Mouse (Mus musculus) thymus, adult 2 months (tissue): Measurements from ENCODE around the gene Gm6526. TPM values are rescaled to one million over a fixed set of nuclear protein-coding genes. Genes with fewer than 3 reads are reported as not detected.
"Not testable (repeated sequence)": the region's sequence is repeated elsewhere in the genome, so short reads cannot be mapped to it uniquely, and the experiment has no call there.

Source experiments
- DNase-seq: peaks from one replicate; pipeline ENCODE4 v3.0.0; 2021
- H3K27ac ChIP-seq: fragments of 200-500 bp; 2 replicates; pipeline ENCODE4 v1.5.1; 2012; ENCODE audit warnings: low read length, control low read depth; ENCODE audit not compliant: control insufficient read depth, insufficient read depth
- H3K27me3 ChIP-seq: fragments of 200-500 bp; 2 replicates; pipeline ENCODE4 v1.6.1; 2012; ENCODE audit warnings: mild to moderate bottlenecking, low read length, moderate library complexity, mixed read lengths; ENCODE audit not compliant: control insufficient read depth, insufficient read depth
- H3K36me3 ChIP-seq: fragments of 200-500 bp; 2 replicates; pipeline ENCODE4 v1.6.1; 2012; ENCODE audit warnings: mild to moderate bottlenecking, low read length, moderate library complexity; ENCODE audit not compliant: control insufficient read depth, insufficient read depth
- H3K4me1 ChIP-seq: fragments of 200-500 bp; replicated peaks from 2 replicates; pipeline ENCODE4 v1.6.1; 2012; ENCODE audit warnings: low read length; ENCODE audit not compliant: control insufficient read depth, insufficient read depth
- H3K4me3 ChIP-seq: fragments of 200-500 bp; 2 replicates; pipeline ENCODE4 v1.5.1; 2012; ENCODE audit warnings: mild to moderate bottlenecking, low read length, control low read depth, moderate library complexity; ENCODE audit not compliant: control insufficient read depth, insufficient read depth
- CTCF ChIP-seq: fragments of 200-500 bp; IDR thresholded peaks from 2 replicates; pipeline ENCODE4 v1.5.1; 2012; ENCODE audit warnings: mild to moderate bottlenecking, control low read depth, low read length, moderate library complexity, borderline replicate concordance; ENCODE audit not compliant: control insufficient read depth, poor library complexity, insufficient read depth; ENCODE audit errors: extremely low read depth
- POLR2A ChIP-seq: fragments of 200-500 bp; IDR thresholded peaks from 2 replicates; pipeline ENCODE4 v1.6.1; 2012; ENCODE audit warnings: mild to moderate bottlenecking, low read length, control low read depth, moderate library complexity; ENCODE audit not compliant: control insufficient read depth, poor library complexity, insufficient read depth; ENCODE audit errors: extremely low read depth
- WGBS: fragments of 180-500 bp; shearing (Covaris S2); methylation state at CpG from one replicate; pipeline ENCODE4 v1.1.7; 2018; 5-methylcytosine and 5-hydroxymethylcytosine counted together
- polyA plus RNA-seq: library from polyadenylated mRNA; depleted of rRNA; stranded (reverse); fragments of >200 nt; gene quantifications from 2 replicates; pipeline ENCODE4 v1.2.3, GENCODE M21; 2012; rRNA removed

Gene Gm6526
- not detected in 2 replicates for polyA plus RNA-seq

- 90% methylated on average over 4 of the region's 4 CpGs for WGBS
- H3K4me3 ChIP-seq, H3K36me3 ChIP-seq, DNase-seq, H3K27ac ChIP-seq, H3K4me1 ChIP-seq, H3K27me3 ChIP-seq: not testable (repeated sequence)
These were observed at the start of gene Gm6526 for GRCm38 (mm10) chr14:43747566-43747965. Gene Gm6526, plus strand, starts transcription at chr14:43747866.

- not testable (repeated sequence) for H3K36me3 ChIP-seq, H3K4me1 ChIP-seq, H3K4me3 ChIP-seq, H3K27ac ChIP-seq, DNase-seq, H3K27me3 ChIP-seq
- 100% methylated on average over 3 of the region's 3 CpGs for WGBS
These were observed 20.3 kb upstream of the Gm6526 start, which contains the start of gene Gm16506 for GRCm38 (mm10) chr14:43727385-43727784. Gene Gm16506, minus strand, starts transcription at chr14:43727485.

GRCm38 (mm10) chr14:43784645-43785044 lies 37.0 kb downstream of the Gm6526 start, which contains the start of gene Gm8180:
Gene Gm8180, minus strand, starts transcription at chr14:43784745.
- not testable (repeated sequence) for DNase-seq, H3K36me3 ChIP-seq, H3K4me1 ChIP-seq, H3K4me3 ChIP-seq, H3K27ac ChIP-seq, H3K27me3 ChIP-seq
- WGBS: 95% methylated on average over 3 of the region's 3 CpGs

- H3K36me3 ChIP-seq, H3K27ac ChIP-seq, DNase-seq, H3K4me3 ChIP-seq, H3K27me3 ChIP-seq, H3K4me1 ChIP-seq: not testable (repeated sequence)
- WGBS: 93% methylated on average over 5 of the region's 5 CpGs
These were observed 46.1 kb downstream of the Gm6526 start for GRCm38 (mm10) chr14:43793811-43794210.

GRCm38 (mm10) chr14:43796069-43796904 lies 48.6 kb downstream of the Gm6526 start:
- no peak overlapping the region for H3K4me3 ChIP-seq
- WGBS: 30% methylated on average over 14 of the region's 14 CpGs
- no peaks in the 10 kb centered on the region for H3K4me1 ChIP-seq
- H3K36me3 ChIP-seq: no peaks in the 10 kb centered on the region
- H3K27ac ChIP-seq: no peak overlapping the region
- no peaks in the 10 kb centered on the region for H3K27me3 ChIP-seq
- TF ChIP-seq CTCF (no peak), POLR2A (no peak)
- DNase-seq: no peak

GRCm38 (mm10) chr14:43796905-43797470 lies 49.3 kb downstream of the Gm6526 start:
- not testable (repeated sequence) for H3K36me3 ChIP-seq, H3K4me1 ChIP-seq, H3K27ac ChIP-seq, H3K27me3 ChIP-seq, H3K4me3 ChIP-seq, DNase-seq
- 18% methylated on average over 23 of the region's 23 CpGs for WGBS

- not testable (repeated sequence) for H3K27ac ChIP-seq, H3K36me3 ChIP-seq, H3K27me3 ChIP-seq, H3K4me1 ChIP-seq, DNase-seq, H3K4me3 ChIP-seq
- 14% methylated on average over 7 of the region's 7 CpGs for WGBS
These were observed 56.8 kb downstream of the Gm6526 start for GRCm38 (mm10) chr14:43804435-43804834.

Other genes starting within 250 kb of the Gm6526 start
- 0.09 TPM in 1 of 2 replicates, not detected in the other for gene Gm5799, start 204.3 kb upstream of the Gm6526 start, polyA plus RNA-seq
- not detected in 2 replicates for gene Gm17654, start 168.7 kb upstream of the Gm6526 start, polyA plus RNA-seq
- not detected in 2 replicates for gene Gm10375, start 139.9 kb upstream of the Gm6526 start, polyA plus RNA-seq
- not detected in 2 replicates for gene Gm8165, start 70.7 kb upstream of the Gm6526 start, polyA plus RNA-seq
- 0.13 TPM in 1 of 2 replicates, not detected in the other for gene Gm7324, start 50.0 kb upstream of the Gm6526 start, polyA plus RNA-seq
- gene Gm16506, start 20.4 kb upstream of the Gm6526 start, polyA plus RNA-seq: not detected in 2 replicates
- not detected in 2 replicates for gene Gm8180, start 36.9 kb downstream of the Gm6526 start, polyA plus RNA-seq
- gene Ear1, start 127.7 kb downstream of the Gm6526 start, polyA plus RNA-seq: 1.6 and 5.0 TPM in 2 replicates
- not detected in 2 replicates for gene Ear10, start 175.7 kb downstream of the Gm6526 start, polyA plus RNA-seq
- gene Gm8113, start 177.5 kb downstream of the Gm6526 start, polyA plus RNA-seq: 9.7 and 19.9 TPM in 2 replicates
- gene Ang5, start 209.2 kb downstream of the Gm6526 start, polyA plus RNA-seq: not detected in 2 replicates